Mouse (Mus musculus) liver, postnatal 0 days (tissue): ENCODE results near the gene Tpcn1.

ENCODE experiments used
- CTCF ChIP-seq: sonication (generic); IDR thresholded peaks from 2 replicates; pipeline ENCODE4 v1.5.1; 2016; ENCODE audit warnings: antibody characterized with exemption, low read depth
- EP300 ChIP-seq: IDR thresholded peaks from 2 replicates; pipeline ENCODE4 v1.6.1; 2016; ENCODE audit warnings: antibody characterized with exemption, low read depth, mild to moderate bottlenecking

- TF ChIP-seq CTCF (peak; percentile 77), EP300 (peak; percentile 45; the same call in 1 of the 2 replicates)
These were observed 10.5 kb downstream of the Tpcn1 start for GRCm38 (mm10) chr5:120577935-120578441.
